Mouse (Mus musculus) monocyte, adult 5-6 weeks (primary cell): Measurements from ENCODE around the gene Klhl18. TPM values are rescaled to one million over a fixed set of nuclear protein-coding genes. Genes with fewer than 3 reads are reported as not detected.
A peak's percentile ranks its signal among the peaks of the same experiment; 100 is the strongest.

Source experiments
- ATAC-seq: fragments of 153-309, 156-312 bp; replicated peaks from 2 replicates; pipeline ENCODE4 v1.8.0; 2017; ENCODE audit warnings: mild to moderate bottlenecking; ENCODE audit not compliant: low TSS enrichment, insufficient number of reproducible peaks, severe bottlenecking, poor library complexity, low FRiP score
- total RNA-seq: library from RNA; stranded (forward); fragments of 200-1000, 200-491, 200-594 nt; gene quantifications from 3 replicates; pipeline ENCODE4 v1.2.3, GENCODE M21; 2017

Klhl18 gene
- 18.9 to 29.8 TPM (median 24.5 TPM) in 3 replicates for total RNA-seq

GRCm38 (mm10) chr9:110476124-110477091, at the start of gene Klhl18, which contains the start of gene Kif9:
Klhl18 (minus strand) TSS chr9:110476694.
Kif9 (plus strand) TSS chr9:110476958.
- peak; percentile 95 for ATAC-seq

DNA sequence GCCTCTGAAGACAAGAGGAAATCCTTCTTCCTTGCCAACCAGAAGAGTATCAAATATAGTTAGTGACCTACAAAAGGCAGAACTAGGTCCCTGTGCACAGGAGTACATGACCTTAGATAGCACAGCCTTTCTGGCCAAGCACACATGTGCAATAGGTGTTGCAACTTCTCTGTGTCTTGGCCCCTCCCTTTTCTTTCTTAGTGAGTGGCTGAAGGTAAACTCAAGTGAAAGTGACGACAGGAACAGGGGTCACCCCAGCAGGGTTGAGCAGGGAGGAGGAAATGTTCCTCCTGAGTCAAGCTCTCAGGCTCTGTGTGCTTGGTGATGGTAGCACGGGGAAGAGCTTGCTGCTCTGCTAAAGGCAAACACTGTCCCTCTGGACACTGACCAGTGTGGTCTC, 49.2 kb upstream of the Klhl18 start:
- ATAC-seq = peak; percentile 79

DNA sequence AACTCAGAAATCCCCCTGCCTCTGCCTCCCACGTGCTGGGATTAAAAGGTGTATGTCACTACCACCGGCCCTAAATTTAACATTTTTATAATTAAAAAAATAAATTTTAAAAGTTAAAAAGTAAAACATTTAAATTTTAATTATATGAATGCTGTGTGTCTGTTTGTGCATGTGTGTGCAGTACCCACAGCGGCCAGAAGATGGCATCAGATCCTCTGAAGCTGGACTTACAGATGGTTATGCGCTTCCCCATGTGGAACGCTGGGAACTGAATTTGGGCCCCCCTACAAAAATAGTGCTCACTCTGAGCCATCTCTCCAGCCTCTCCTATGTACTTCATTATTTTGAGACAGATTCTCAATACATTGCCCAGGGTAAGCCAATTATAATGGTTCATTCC, 14.4 kb upstream of the Klhl18 start:
- no peak for ATAC-seq

GRCm38 (mm10) chr9:110488841-110489240, 12.3 kb upstream of the Klhl18 start:
- no peak for ATAC-seq

GRCm38 (mm10) chr9:110478639-110479038, 2.1 kb upstream of the Klhl18 start:
- ATAC-seq = no peak

DNA sequence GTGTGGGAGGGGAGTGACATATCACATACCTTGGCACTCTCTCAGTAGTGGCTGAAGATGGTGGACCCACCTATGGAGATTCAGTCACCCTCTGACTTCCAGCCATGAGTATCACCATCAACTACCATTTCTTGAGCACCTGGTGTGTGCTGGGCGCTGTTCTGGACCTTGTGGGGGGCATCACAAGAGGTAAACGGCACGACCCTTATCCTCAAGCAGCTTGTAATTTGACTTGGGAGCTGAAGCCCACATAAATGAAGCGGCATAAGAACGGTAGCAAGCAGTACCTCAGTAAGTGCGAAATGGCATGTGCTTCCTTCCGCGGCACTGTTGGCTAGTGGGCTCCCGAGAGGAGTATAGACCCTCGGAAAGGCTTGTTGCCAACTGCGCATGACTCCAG, 1.5 kb upstream of the Klhl18 start:
- ATAC-seq = no peak

- peak; percentile 67 for ATAC-seq
Measured at GRCm38 (mm10) chr9:110466179-110466578, 10.3 kb downstream of the Klhl18 start.

DNA sequence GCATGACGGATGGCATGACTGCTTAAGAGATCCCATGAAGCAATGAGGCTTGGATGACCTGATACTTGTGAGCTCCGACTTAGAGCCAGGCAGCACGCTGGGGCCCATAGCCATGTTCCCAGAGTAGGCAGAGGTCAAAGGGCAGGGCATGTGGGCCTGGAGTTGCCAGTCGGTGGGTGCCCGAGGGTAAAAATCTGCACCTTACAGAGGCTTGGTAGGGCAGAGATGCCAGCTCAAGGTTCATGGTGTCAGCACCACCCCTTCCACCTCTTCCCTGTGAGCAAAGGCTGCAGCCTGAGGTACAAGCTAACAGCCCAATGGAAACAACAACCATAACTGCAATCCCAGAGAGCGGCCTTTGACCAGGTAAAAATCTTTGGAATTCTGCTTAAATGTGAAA, 11.2 kb downstream of the Klhl18 start:
- no peak for ATAC-seq

- ATAC-seq = peak; percentile 49; the same call in 1 of the 2 replicates
Measured at GRCm38 (mm10) chr9:110463983-110464591, 12.4 kb downstream of the Klhl18 start.

DNA sequence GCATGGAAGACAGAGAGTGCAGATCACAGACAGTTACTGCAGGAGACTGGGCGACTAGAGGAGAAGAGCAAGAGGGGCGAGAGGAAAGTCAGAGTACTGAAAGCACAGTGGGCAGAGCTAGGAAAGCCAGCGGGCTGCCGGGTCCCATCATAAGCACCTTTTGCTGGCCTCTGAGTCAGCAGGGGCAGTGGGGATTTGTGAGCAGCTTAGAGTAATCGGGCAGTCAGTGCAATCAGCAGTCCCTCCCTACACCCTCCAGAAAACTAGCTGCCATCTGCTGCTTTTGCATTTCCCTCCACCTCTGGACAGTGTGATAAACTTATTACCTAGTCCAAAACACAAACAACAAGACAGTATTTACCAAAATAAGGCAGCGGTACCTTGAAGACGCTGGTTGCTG, 14.2 kb downstream of the Klhl18 start:
- ATAC-seq = no peak

- ATAC-seq = no peak
Measured at GRCm38 (mm10) chr9:110460884-110461815, 15.3 kb downstream of the Klhl18 start.

- ATAC-seq = peak; percentile 95
Measured at GRCm38 (mm10) chr9:110459145-110459727, 17.3 kb downstream of the Klhl18 start.

DNA sequence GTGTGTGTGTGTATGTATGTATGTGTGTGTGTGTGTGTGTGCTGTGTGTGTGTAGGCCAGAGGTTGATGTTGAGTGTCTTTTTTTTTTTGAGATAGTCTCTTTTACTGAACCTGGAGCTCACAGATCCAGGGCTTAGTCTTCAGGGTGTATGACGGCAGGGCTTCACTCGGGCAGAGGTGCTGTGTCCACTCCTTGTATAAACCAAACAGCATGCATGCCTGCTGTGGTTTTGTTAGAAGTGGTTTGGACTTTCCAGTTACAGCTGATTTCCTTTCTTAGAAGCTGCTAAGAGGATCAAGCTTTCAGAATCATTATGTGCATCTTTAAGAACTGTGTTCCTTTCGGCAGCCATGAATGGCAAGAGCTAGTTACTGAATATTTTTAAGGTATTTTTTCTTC, 18.6 kb downstream of the Klhl18 start:
- no peak for ATAC-seq

GRCm38 (mm10) chr9:110452523-110452922, 24.0 kb downstream of the Klhl18 start:
- no peak; the same call in 1 of the 2 replicates for ATAC-seq

DNA sequence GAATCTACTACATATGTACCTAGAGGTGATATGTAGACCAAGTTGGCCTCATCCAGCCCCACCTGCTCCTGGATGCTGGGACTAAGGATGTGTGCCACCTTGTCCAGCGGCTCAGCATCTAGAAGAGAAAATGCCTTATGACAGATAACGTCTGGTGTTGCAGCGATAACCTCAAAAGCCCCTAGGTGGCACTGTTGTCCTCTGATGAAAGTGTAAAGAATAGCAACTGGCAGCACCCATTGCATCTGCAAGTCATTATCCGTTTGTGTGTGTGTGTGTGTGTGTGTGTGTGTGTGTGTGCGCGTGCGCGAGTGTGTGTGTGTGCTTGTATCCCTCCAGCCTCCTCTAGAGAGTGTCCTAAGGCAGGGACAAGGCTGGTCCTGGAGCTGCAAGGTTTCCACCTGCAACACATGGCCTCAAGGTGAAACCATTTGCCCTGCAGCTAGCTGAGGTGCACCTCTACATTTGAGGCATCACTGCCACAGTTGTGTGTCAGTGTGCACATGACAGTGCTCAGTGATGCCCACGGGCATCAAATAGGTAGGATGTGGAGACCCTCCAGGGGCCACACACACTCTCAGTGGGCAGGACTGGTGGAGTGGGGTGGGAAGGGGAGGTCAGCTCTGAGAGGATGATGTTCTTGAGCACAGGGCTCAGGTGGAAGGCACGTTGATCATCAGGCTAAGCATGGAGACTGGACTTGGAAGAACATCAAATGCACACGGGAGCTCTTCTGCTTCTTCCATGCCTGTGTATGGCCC, 27.5 kb downstream of the Klhl18 start:
- ATAC-seq = peak; percentile 91

- no peak for ATAC-seq
Measured at GRCm38 (mm10) chr9:110448356-110448755, 28.1 kb downstream of the Klhl18 start.

- ATAC-seq = no peak
Measured at GRCm38 (mm10) chr9:110440559-110440958, 35.9 kb downstream of the Klhl18 start.

GRCm38 (mm10) chr9:110440049-110440448, 36.4 kb downstream of the Klhl18 start:
- ATAC-seq = no peak
